Mouse (Mus musculus): ENCODE data around the gene Ttc6. TPM values are rescaled to one million over a fixed set of nuclear protein-coding genes. Genes with fewer than 3 reads are reported as not detected.

Ttc6 gene
- polyA plus RNA-seq (2016; fragmentation: Nextera tagmentation; extraction: Ambion mirVana), result 0.21 and 0.43 TPM in 2 replicates

- H3K27me3 ChIP-seq (ENCODE audit: poor library complexity, severe bottlenecking), result peaks cover 10% of the 10 kb centered on the region; the same call in 1 of the 2 replicates
- WGBS, result 78% methylated on average over 6 of the region's 6 CpGs
- H3K4me3 ChIP-seq, result no peak within 1 kb of the TSS
- H3K36me3 ChIP-seq (replicated peaks), result no peaks in the 10 kb centered on the region
- H3K9me3 ChIP-seq, result no peaks in the 10 kb centered on the region
- no peak for DNase-seq (ENCODE audit: extremely low spot score, low spot score)
- H3K27ac ChIP-seq, result no peak within 1 kb of the TSS
- no peaks in the 10 kb centered on the region for H3K4me1 ChIP-seq
Measured at GRCm38 (mm10) chr12:57563909-57564308, at the start of gene Ttc6. Gene Ttc6, plus strand, starts transcription at chr12:57564113.

- no peaks in the 10 kb centered on the region for H3K4me1 ChIP-seq
- no peak overlapping the region for H3K27ac ChIP-seq
- no peak overlapping the region for H3K4me3 ChIP-seq
- no peak for DNase-seq (ENCODE audit: extremely low spot score, low spot score)
- no peaks in the 10 kb centered on the region for H3K36me3 ChIP-seq (replicated peaks)
- no peaks in the 10 kb centered on the region for H3K9me3 ChIP-seq
- peaks cover 4% of the 10 kb centered on the region for H3K27me3 ChIP-seq (ENCODE audit: poor library complexity, severe bottlenecking)
- 55% methylated on average over 1 of the region's 1 CpGs for WGBS
Measured at GRCm38 (mm10) chr12:57514552-57514951, 49.4 kb upstream of the Ttc6 start.

- Histone ChIP-seq H3K36me3 (replicated peaks) (no peaks in the 10 kb centered on the region), H3K27ac (no peak overlapping the region), H3K9me3 (no peaks in the 10 kb centered on the region), H3K4me1 (no peaks in the 10 kb centered on the region), H3K4me3 (no peak overlapping the region), H3K27me3 (ENCODE audit: poor library complexity, severe bottlenecking) (peaks cover 4% of the 10 kb centered on the region)
- DNase-seq (ENCODE audit: extremely low spot score, low spot score), result no peak
- WGBS, result 45% methylated on average over 12 of the region's 12 CpGs
Measured at GRCm38 (mm10) chr12:57515702-57516377, 48.1 kb upstream of the Ttc6 start.

- 85% methylated on average over 4 of the region's 4 CpGs for WGBS
- H3K9me3 ChIP-seq, result no peaks in the 10 kb centered on the region
- H3K27ac ChIP-seq, result no peak overlapping the region
- H3K4me1 ChIP-seq, result peaks cover 14% of the 10 kb centered on the region
- no peaks in the 10 kb centered on the region for H3K36me3 ChIP-seq (replicated peaks)
- DNase-seq (ENCODE audit: extremely low spot score, low spot score), result no peak
- H3K4me3 ChIP-seq, result no peak overlapping the region
- peaks cover 79% of the 10 kb centered on the region for H3K27me3 ChIP-seq (ENCODE audit: poor library complexity, severe bottlenecking)
Measured at GRCm38 (mm10) chr12:57528335-57528734, 35.6 kb upstream of the Ttc6 start.

GRCm38 (mm10) chr12:57530474-57530873, 33.4 kb upstream of the Ttc6 start:
- Histone ChIP-seq H3K27ac (peak overlapping the region; percentile 58; the same call in 1 of the 2 replicates), H3K4me1 (peaks cover 27% of the 10 kb centered on the region), H3K9me3 (no peaks in the 10 kb centered on the region), H3K27me3 (ENCODE audit: poor library complexity, severe bottlenecking) (peaks cover 94% of the 10 kb centered on the region), H3K4me3 (no peak overlapping the region; the same call in 1 of the 2 replicates), H3K36me3 (replicated peaks) (no peaks in the 10 kb centered on the region)
- 4% methylated on average over 9 of the region's 9 CpGs for WGBS
- peak; percentile 50 for DNase-seq (ENCODE audit: extremely low spot score, low spot score)

GRCm38 (mm10) chr12:57534517-57534878, 29.4 kb upstream of the Ttc6 start:
- no peaks in the 10 kb centered on the region for H3K9me3 ChIP-seq
- H3K4me1 ChIP-seq, result peaks cover 65% of the 10 kb centered on the region
- peaks cover 100% of the 10 kb centered on the region for H3K27me3 ChIP-seq (ENCODE audit: poor library complexity, severe bottlenecking)
- DNase-seq (ENCODE audit: extremely low spot score, low spot score), result no peak
- H3K4me3 ChIP-seq, result peak overlapping the region; percentile 42
- peak overlapping the region; percentile 67 for H3K27ac ChIP-seq
- WGBS, result 0% methylated on average over 5 of the region's 6 CpGs
- H3K36me3 ChIP-seq (replicated peaks), result no peaks in the 10 kb centered on the region

GRCm38 (mm10) chr12:57534879-57535611, 28.9 kb upstream of the Ttc6 start:
- H3K27me3 ChIP-seq (ENCODE audit: poor library complexity, severe bottlenecking), result peaks cover 100% of the 10 kb centered on the region
- no peaks in the 10 kb centered on the region for H3K9me3 ChIP-seq
- DNase-seq (ENCODE audit: extremely low spot score, low spot score), result peak; percentile 70
- H3K4me3 ChIP-seq, result peak overlapping the region; percentile 42
- peak overlapping the region; percentile 75 for H3K27ac ChIP-seq
- H3K36me3 ChIP-seq (replicated peaks), result no peaks in the 10 kb centered on the region
- under 1% methylated on average over 38 of the region's 39 CpGs for WGBS
- H3K4me1 ChIP-seq, result peaks cover 66% of the 10 kb centered on the region

- WGBS, result under 1% methylated on average over 25 of the region's 25 CpGs
- Histone ChIP-seq H3K27ac (peak overlapping the region; percentile 33; the same call in 1 of the 2 replicates), H3K4me3 (no peak overlapping the region), H3K4me1 (peaks cover 56% of the 10 kb centered on the region), H3K9me3 (no peaks in the 10 kb centered on the region), H3K27me3 (ENCODE audit: poor library complexity, severe bottlenecking) (peaks cover 100% of the 10 kb centered on the region), H3K36me3 (replicated peaks) (no peaks in the 10 kb centered on the region)
- peak; percentile 44 for DNase-seq (ENCODE audit: extremely low spot score, low spot score)
Measured at GRCm38 (mm10) chr12:57536056-57536908, 27.6 kb upstream of the Ttc6 start.

GRCm38 (mm10) chr12:57536909-57537670, 26.8 kb upstream of the Ttc6 start:
- H3K27me3 ChIP-seq (ENCODE audit: poor library complexity, severe bottlenecking), result peaks cover 100% of the 10 kb centered on the region
- 2% methylated on average over 11 of the region's 11 CpGs for WGBS
- H3K27ac ChIP-seq, result no peak overlapping the region
- peak; percentile 38 for DNase-seq (ENCODE audit: extremely low spot score, low spot score)
- no peaks in the 10 kb centered on the region for H3K9me3 ChIP-seq
- no peaks in the 10 kb centered on the region for H3K36me3 ChIP-seq (replicated peaks)
- no peak overlapping the region for H3K4me3 ChIP-seq
- peaks cover 60% of the 10 kb centered on the region for H3K4me1 ChIP-seq

GRCm38 (mm10) chr12:57537791-57538587, 25.9 kb upstream of the Ttc6 start:
- H3K4me3 ChIP-seq, result peak overlapping the region; percentile 54
- no peaks in the 10 kb centered on the region for H3K9me3 ChIP-seq
- DNase-seq (ENCODE audit: extremely low spot score, low spot score), result peak; percentile 38
- H3K27ac ChIP-seq, result 0 out of 2 replicates have a peak overlapping the region, but pooled peaks have one; percentile 79
- no peaks in the 10 kb centered on the region for H3K36me3 ChIP-seq (replicated peaks)
- WGBS, result under 1% methylated on average over 21 of the region's 21 CpGs
- H3K27me3 ChIP-seq (ENCODE audit: poor library complexity, severe bottlenecking), result peaks cover 100% of the 10 kb centered on the region
- peaks cover 69% of the 10 kb centered on the region for H3K4me1 ChIP-seq

Measured in forebrain, embryonic 10.5 days (tissue).